Mouse (Mus musculus) kidney, adult 2 months (tissue): ENCODE results near the gene Mgat5b.

ENCODE experiments used
- CTCF ChIP-seq: fragments of 200-500 bp; conservative IDR thresholded peaks from 2 replicates; pipeline ENCODE4 v1.5.1; 2011; ENCODE audit warnings: low read depth, mild to moderate bottlenecking, control low read depth, low read length, moderate library complexity, mixed read lengths; ENCODE audit not compliant: insufficient read depth, insufficient read length
- POLR2A ChIP-seq: fragments of 200-500 bp; IDR thresholded peaks from one replicate; pipeline ENCODE4 v1.6.1; 2011; ENCODE audit warnings: low read depth, low read length, control low read depth

DNA sequence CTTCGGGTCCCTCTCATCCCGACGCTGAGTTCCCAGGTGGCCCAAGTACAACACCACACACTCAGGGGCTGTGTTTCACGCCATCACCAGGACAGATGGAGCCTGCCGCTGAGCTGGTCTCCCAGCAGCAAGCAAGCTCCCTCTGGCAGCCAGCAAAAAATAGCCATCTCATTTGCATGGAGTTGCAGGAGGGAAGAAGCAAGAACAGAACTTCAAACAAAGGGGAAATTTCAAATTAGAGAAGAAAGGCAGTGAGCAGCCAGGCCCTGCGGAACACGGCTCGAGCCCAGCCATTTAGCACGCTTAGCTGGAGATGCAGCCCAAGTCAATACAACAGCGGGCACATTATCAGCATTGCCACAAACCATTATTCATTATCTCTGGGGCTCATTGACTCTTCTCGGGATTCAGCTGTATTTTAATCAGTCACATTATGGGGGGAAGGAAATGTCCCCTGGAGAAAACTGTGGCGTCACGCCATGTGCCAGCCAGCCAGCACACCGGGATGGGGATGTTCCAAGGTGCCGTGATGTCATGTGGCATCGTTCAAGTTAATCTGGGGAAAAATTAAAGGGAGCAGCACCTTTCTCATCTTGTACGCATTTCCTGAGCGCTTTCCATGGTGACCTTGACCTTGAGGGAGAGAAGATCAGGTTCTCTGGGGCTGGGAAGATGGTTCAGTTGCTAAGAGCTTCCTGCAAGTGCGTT is 110.4 kb downstream of the Mgat5b start:
- TF ChIP-seq CTCF (no peak), POLR2A (no peak)
